Mouse (Mus musculus): ENCODE data around the gene Gm21976.

GRCm38 (mm10) chr13:98276253-98276652 is 3.4 kb upstream of the Gm21976 start:
- TF ChIP-seq POLR2A (IDR thresholded peaks at IDR 0.05; ENCODE audit: insufficient read length, low read depth): no peak
- TF ChIP-seq MAX (IDR thresholded peaks at IDR 0.05; ENCODE audit: low read depth): no peak
- TF ChIP-seq POLR2AphosphoS2 (IDR thresholded peaks at IDR 0.05; ENCODE audit: insufficient read length, low read depth): no peak
- no peak for TF ChIP-seq CEBPB (IDR thresholded peaks at IDR 0.05; ENCODE audit: insufficient read depth, poor library complexity, severe bottlenecking)
- no peak for TF ChIP-seq SRF (IDR thresholded peaks at IDR 0.05; ENCODE audit: control insufficient read depth, insufficient read length, low read depth)
- TF ChIP-seq TCF12 (IDR thresholded peaks at IDR 0.05; ENCODE audit: insufficient read depth, poor library complexity, severe bottlenecking): no peak
- TF ChIP-seq TCF3 (IDR thresholded peaks at IDR 0.05; ENCODE audit: insufficient read length, low read depth): no peak
- peak in 2 of 3 experiments; percentile 39 to 69 for TF ChIP-seq MYOD1 (IDR thresholded peaks at IDR 0.05; ENCODE audit: control insufficient read depth in 1 of 3, insufficient read length in 2 of 3, low read depth in 2 of 3)
- no peak for TF ChIP-seq USF1 (IDR thresholded peaks at IDR 0.05; ENCODE audit: low read depth)
- TF ChIP-seq E2F4 (IDR thresholded peaks at IDR 0.05; ENCODE audit: insufficient read depth): no peak
- TF ChIP-seq REST (IDR thresholded peaks at IDR 0.05; ENCODE audit: insufficient read depth, insufficient read length): no peak
